Mouse (Mus musculus): Measurements from ENCODE around the gene Snapc3.

GRCm38 (mm10) chr4:83376461-83377015 lies 41.0 kb upstream of the Snapc3 start:
- no peak for TF ChIP-seq POLR2A (IDR thresholded peaks at IDR 0.05; ENCODE audit: control insufficient read depth, low read depth, low read length)
- TF ChIP-seq CTCF (IDR thresholded peaks at IDR 0.05; ENCODE audit: control insufficient read depth, insufficient read depth, insufficient replicate concordance, low read depth, low read length): no peak
